Mouse (Mus musculus): ENCODE results near the gene Cbx6. TPM values are rescaled to one million over a fixed set of nuclear protein-coding genes. Genes with fewer than 3 reads are reported as not detected.

Cbx6 gene
- 100 to 1,000 TPM in 1 of 2 experiments, 10 to 100 TPM in 1; 60.9 to 167 TPM for polyA plus RNA-seq (2012; fragmentation: generic; extraction: Trizol)

DNA sequence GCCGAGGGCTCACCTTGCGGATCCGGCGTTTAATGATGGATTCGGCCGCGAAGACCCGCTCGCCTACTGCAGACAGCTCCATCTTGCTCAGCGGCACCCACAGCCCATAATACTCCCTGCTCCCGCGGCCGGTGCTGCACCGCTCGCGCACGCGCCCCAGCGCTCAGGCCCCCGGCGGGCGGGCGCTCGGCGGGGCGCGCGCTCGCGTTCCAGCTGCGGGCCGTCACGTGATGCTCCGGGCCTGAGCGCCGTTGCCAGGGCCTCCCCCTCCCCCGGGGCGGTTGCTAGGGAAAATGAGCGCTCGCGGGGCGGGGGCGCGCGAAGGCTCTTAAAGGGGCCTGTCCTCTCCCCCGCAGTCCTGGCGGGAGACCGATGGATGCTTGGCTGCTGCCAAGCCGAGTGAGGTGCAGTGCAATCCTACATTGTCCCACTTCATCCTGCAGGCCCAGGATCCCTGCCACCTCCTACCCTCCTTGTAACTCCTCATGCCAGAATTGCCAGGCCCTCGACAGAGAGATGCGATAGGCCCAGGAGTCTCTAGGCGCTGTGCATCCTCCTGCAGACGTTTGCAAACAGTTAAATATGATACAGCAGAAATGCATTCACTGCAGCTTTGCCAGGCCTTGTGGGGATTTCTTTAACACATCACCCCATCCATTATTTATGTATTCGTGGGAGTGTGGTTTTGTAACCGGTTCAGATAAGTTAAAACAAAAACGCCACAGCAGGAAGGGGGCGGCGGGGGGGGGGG lies at the start of gene Cbx6, which contains the start of gene Npcd:
Cbx6 (minus strand) TSS at position 559 of the 751 bp plus-strand sequence.
Npcd (minus strand) TSS at position 108 of the 751 bp plus-strand sequence.

DNA sequence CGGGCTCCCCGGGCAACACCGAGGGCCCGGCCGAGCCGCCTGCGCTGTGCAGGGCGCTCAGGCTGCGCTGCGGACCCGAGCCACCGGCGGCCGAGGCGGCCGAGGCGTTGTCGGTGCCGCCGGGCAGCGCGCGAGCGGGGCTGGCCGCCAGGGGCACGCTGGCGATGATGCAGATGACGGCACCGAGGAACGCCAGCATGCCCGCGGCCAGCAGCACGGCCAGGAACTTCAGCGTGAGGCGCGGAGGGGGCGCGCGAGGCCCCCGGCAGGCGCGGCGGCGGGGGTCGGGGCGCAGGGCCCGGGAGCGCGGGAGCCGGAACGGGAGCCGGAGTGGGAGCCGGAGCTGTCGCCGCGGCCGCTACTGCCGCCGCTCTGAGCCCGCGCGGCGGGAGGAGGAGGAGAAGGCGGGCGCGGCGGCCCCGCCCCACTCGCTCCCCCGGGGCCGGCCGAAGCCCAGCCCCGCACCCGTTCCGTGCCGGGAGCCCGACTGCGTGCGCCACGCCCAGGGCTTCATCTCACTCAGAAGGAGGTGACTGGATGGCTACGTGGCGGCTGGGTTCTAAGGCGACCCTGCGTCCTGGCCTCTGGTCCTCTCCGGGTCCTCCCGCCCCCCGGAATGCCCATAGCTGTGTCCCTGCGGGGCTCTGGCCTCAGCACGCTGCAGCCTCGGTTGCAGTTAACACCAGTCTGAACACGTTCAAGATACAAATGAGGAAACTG lies 30.0 kb downstream of the Cbx6 start, which contains the start of gene Nptxr:
Nptxr (minus strand) TSS at position 415 of the 720 bp plus-strand sequence.

GRCm38 (mm10) chr15:79777749-79778148 lies 56.7 kb downstream of the Cbx6 start, which contains the start of gene Dnal4:
Gene Dnal4 (minus strand): TSS chr15:79777849.

Other genes starting within 250 kb of the Cbx6 start
- not detected for gene Dmc1, start 229.6 kb downstream of the Cbx6 start, polyA plus RNA-seq (2012; fragmentation: generic; extraction: Trizol)
- gene Fam227a, start 175.7 kb downstream of the Cbx6 start, polyA plus RNA-seq (2012; fragmentation: generic; extraction: Trizol) = 1 to 10 TPM in 1 of 2 experiments, under 1 TPM in 1; 0.05 to 2.3 TPM
- 10 to 100 TPM; 45.2 to 87.1 TPM for gene Cby1, start 175.5 kb downstream of the Cbx6 start, polyA plus RNA-seq (2012; fragmentation: generic; extraction: Trizol)
- gene Tomm22, start 163.8 kb downstream of the Cbx6 start, polyA plus RNA-seq (2012; fragmentation: generic; extraction: Trizol) = 100 to 1,000 TPM; 108 to 117 TPM
- 10 to 100 TPM; 15.7 to 50.5 TPM for gene Josd1, start 146.8 kb downstream of the Cbx6 start, polyA plus RNA-seq (2012; fragmentation: generic; extraction: Trizol)
- 10 to 100 TPM; 41.7 to 42.9 TPM for gene Gtpbp1, start 143.8 kb downstream of the Cbx6 start, polyA plus RNA-seq (2012; fragmentation: generic; extraction: Trizol)
- 100 to 1,000 TPM in 1 of 2 experiments, 10 to 100 TPM in 1; 12.5 to 130 TPM for gene Sun2, start 92.2 kb downstream of the Cbx6 start, polyA plus RNA-seq (2012; fragmentation: generic; extraction: Trizol)
- gene Dnal4, start 56.8 kb downstream of the Cbx6 start, polyA plus RNA-seq (2012; fragmentation: generic; extraction: Trizol) = 10 to 100 TPM; 33.6 to 80.7 TPM
- 10 to 100 TPM; 32.5 to 82.6 TPM for gene Nptxr, start 29.9 kb downstream of the Cbx6 start, polyA plus RNA-seq (2012; fragmentation: generic; extraction: Trizol)
- gene Npcd, start 451 bp downstream of the Cbx6 start, polyA plus RNA-seq (2012; fragmentation: generic; extraction: Trizol) = under 1 TPM; 0.02 to 0.34 TPM
- 10 to 100 TPM; 13.0 to 41.5 TPM for gene Apobec3, start 57.0 kb upstream of the Cbx6 start, polyA plus RNA-seq (2012; fragmentation: generic; extraction: Trizol)
- 1 to 10 TPM in 1 of 2 experiments, under 1 TPM in 1; 0.75 to 5.3 TPM for gene Cbx7, start 136.4 kb upstream of the Cbx6 start, polyA plus RNA-seq (2012; fragmentation: generic; extraction: Trizol)
- gene Pdgfb, start 180.3 kb upstream of the Cbx6 start, polyA plus RNA-seq (2012; fragmentation: generic; extraction: Trizol) = 10 to 100 TPM in 1 of 2 experiments, 1 to 10 TPM in 1; 6.5 to 19.0 TPM